Mouse (Mus musculus): Measurements from ENCODE around the gene Reep6. TPM values are rescaled to one million over a fixed set of nuclear protein-coding genes. Genes with fewer than 3 reads are reported as not detected.
"Not testable (repeated sequence)": the region's sequence is repeated elsewhere in the genome, so short reads cannot be mapped to it uniquely, and the experiment has no call there.

The Reep6 gene
- total RNA-seq, 2 experiments from 2014 or later = 13.3 to 14.8 TPM

DNA sequence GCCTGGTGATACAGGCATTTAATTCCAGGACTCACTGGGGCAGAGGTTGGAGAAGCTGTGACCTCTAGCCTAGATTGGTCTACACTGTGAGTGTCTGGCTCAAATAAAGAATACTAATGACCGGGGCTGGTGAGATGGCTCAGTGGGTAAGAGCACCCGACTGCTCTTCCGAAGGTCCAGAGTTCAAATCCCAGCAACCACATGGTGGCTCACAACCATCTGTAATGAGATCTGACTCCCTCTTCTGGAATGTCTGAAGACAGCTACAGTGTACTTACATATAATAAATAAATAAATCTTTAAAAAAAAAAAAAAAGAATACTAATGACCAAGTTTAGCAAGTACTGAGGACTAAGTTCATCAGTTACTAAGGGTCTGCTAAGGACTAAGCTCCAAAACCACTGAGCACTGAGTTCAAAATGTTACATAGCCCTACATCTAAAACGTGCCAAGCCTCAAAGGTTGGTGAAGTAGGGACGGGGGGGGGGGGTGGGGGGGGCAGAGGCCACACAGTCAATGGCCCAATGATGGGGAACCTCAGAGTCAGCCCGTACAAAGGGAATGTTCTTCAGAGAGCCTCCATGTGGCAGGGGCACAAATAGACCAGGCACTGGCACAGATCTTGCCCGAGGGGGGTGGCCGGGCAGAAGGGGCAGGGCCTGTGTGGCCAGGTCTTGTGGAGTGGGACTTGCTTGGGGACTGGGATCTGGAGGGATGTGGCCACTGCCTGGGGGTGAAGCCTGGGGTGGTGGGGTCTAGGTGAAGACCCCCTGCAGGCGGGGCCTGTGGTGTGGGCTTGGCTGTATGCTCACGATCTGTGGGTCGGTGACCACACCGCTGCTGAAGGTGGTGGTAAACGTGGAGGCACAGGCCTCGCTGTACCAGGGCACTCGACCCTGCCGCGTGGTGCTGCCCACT lies 5.4 kb upstream of the Reep6 start:
- DNase-seq = no peak
- intact Hi-C loops (cut with DNase I) = no loop called here

DNA sequence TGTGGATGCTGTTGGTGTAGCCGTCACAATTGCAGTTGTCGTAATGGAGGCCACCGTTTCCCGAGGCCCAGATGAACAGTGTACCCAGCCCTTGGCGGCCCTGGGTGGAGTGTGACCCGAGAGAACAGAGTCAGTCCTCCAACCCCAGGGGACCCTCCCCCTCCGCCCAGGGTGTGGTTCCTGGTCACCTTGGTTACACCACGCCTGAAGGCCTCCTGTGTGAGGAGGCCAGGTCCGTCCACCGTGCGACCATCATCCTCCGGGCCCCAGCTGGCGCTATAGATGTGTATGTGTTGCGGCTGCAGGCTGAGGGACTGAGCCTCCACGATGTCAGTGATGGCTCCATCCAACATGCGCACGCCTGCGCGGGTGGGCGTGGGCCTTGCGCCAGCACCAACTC lies 4.7 kb upstream of the Reep6 start:
- no peak for DNase-seq
- intact Hi-C loops (cut with DNase I) = no loop called here

DNA sequence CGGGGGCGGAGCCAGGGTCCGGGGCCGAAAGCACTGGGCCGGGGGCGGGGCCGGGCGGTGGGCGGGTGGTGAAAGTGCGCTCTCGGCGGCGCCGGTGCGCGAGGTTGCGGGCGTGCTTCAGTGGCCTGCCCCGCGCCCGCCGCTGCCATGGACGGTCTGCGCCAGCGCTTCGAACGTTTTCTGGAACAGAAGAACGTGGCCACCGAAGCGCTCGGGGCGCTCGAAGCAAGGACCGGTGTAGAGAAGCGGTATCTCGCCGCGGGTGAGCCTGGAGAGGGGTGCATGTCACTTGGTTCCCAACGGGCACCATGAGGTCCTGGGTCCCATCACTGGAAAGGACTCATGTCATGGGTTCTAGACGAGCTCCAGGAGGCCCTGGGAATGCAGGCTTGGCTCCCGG lies 331 bp downstream of the Reep6 start:
- no peak for DNase-seq
- intact Hi-C loops (cut with DNase I) = no loop called here

DNA sequence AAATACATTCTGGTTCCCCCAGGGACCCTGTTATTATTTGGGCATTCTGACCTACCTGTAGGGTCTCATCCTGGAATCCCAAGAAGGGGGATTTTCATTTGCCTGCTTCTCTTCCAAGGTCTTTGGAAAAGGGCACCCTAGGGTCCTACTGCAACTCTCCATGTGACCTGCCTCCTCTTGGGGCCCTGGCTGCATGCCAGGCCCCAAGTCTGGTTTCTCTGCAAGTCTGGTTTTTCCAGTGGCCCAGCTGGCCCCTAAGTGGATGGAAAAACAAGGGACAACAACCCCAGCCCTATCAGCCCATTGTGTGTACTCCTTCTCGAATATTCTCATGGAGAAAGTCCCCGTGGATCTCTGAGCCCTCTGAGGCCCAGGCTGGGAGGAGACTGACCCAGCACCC lies 1.1 kb downstream of the Reep6 start:
- intact Hi-C loops (cut with DNase I) = no loop called here
- no peak for DNase-seq

DNA sequence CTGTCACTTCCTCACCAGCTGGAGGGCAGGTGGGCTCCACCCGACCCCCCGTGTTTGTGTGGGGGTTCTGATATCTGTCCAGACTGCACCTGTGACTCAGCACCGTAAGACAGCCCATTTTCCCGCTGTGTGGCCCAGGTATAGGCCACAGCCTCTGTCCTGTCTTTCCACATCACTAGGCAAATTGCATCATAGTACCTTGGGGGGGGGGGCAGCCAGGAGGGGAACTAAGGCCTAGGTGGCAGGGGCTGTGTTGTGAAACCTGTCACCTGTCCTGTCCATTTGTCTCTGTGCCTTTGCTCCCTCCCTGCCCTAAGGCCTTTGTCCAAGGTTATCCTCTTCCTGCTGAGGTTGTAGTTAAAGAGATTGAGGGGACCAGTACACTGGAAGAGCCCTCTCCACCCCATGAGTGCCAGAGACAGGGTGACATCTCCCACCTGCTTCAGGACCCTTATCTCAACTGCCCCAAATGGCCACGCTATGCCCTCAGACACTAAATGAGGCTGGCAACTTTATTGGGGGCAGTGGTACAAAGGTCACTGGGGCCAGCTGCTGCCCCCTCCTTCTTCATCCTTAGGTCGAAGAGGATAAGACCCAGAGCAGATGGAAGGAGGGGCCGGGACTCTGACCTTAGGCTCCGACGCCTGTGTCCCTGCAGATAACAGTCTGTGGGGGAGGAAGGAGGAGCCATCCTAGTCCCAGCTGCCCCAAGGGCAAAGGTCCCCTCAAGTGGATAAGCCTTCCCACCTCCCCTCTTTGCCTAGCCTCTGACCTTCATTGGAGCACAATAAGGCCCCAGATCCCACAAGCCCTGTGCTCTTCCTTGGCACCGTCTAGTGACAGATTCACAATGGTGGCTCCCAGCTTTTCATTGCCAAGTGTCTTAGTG lies 2.1 kb downstream of the Reep6 start:
- peak; percentile 62 for DNase-seq
- intact Hi-C loops (cut with DNase I) = no loop called here

DNA sequence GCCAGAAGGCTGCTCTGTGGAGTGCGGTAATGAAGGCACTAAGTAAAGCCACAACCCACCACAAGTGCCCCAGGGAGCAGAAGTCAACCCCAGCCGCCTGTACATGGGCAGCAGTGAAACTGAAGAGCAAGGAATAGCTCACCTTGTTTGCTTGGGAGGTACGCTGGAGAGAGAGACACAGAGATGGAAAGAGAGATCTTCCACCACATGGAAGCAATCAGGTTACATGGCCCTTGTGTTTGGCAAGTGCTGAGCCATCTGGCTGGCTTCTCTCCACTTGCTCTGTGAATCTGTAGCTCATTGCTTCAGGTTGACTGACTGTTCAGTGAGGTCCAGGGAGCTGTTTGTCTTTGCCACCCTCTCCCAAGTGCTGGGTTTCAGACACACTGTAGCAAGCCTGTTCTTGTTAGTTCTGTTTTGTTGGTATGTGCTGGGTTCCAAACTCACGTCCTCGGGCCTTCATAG lies 2.8 kb downstream of the Reep6 start:
- intact Hi-C loops (cut with DNase I) = no loop called here
- peak; percentile 66 for DNase-seq

DNA sequence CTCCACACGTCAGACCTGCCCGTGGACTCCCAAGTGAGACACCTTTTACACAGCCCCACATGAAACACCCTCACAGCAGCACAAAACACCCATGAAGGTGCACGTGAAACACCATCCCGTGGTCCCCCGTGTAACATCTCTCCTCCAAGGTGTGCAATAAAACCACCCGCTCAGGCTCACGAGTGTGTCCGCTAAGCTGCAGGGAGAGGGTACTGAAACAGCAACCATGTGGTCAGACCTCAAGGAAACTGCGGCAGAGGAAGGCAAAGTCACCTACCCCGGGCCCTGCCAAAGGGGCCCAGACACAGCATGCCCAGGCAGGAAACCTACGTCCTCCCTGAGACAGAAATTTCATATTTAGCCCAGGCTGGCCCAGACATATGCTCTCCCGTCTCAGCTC lies 6.5 kb downstream of the Reep6 start:
- intact Hi-C loops (cut with DNase I) = no loop called here
- DNase-seq = no peak

DNA sequence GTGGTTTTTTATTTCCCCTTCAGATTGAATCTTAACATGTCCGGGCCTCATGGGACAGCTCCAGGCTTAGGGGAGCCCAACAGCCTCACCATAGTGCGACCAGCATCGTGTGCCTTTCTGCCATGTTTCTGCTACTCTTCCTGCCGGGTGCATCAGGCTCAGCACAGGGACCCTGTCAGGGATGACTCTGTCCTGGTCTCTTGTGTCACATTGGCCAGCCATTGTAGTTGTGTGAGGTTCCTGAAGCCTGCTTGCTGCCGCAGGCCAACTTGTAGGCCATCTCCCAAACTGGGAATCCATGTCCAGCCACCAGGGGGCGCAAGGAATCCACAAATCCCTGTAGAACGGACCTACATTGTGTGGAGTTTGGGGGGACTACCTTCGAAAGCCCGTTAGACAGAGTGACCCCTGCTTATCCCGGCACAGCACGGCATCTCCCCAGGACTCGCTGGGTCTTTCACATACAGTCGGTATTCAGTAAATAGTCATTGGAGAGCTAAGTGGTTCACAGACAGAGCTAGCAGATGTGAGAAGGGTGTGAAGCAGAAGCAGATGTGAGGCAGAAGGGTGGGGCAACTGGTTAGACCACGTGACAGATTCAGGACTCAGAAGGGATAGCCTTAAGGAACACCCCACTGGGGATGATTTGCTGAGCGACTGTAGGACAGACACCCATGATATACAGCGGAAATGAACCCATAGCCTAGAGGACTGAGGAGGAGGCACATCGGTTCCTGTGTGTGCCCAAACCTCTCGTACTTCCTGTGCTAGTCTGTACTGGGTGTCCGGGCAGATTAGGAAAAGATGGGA lies 10.4 kb downstream of the Reep6 start:
- DNase-seq = peak; percentile 91
- intact Hi-C loops (cut with DNase I) = loop anchor here (5.0 kb wide), 1 partner anchor 37 kb away; no protein-coding TSS in a partner anchor

DNA sequence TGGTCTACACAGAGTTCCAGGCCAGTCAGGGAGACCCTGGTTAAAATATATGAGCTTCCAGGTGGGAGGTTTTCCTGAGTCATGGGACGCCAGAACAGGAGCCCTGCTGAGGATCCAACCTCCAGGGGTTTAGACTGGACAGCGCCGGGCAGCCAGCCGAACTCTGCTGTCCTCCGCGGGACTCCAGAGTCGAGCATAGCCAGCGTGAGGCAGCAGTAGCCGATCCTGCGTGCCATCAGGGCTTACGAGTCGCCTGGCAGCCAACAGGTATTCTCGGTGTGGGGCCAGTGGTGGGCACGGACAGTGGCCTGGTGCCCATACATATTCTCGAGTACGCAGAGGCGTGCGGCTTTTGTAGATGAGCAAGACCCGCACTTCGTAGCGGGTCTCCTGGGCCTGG lies 11.3 kb downstream of the Reep6 start:
- intact Hi-C loops (cut with DNase I) = loop anchor here (5.0 kb wide), 1 partner anchor 36 kb away; no protein-coding TSS in a partner anchor
- no peak for DNase-seq

DNA sequence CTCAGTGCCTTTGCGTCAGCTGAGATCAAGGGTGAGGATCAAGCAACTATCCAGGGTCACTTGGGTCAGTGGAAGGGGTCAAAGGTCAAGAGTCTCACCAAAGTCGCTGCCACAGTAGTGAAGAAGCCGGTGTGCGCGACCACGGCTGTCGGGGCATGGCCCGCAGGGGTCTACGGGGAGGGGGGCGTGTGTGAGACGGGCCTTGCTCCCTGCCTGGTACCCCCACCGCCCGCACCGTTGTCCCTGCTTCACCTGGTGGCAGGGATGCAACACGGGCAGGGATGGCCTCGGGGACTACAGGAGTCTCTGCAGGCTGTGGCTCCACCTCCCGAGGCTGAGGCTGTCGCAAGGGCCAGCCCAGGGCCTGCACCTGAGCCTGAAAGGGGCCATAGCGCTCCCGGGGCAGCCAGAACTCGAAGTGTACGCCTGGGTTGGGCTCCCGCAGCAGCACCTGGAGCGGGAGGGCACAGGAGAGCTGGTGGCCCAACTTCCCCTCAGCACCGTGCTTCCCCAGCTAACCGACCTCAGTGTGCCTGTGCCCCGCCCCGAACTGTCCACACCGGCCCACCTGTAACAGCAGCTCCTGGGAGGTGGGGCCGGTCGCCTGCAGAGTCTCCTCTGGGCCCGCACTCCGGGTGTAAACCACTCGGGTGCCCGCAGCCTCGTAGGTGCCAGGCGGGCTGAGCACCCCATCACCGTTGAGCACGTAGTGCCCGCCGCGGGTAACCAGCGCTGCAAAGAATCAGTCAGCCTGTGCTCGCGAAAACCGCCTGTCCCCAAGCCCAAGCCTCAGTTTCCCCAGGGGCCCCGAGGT lies 11.9 kb downstream of the Reep6 start:
- intact Hi-C loops (cut with DNase I) = loop anchor here (5.0 kb wide), 1 partner anchor 36 kb away; no protein-coding TSS in a partner anchor
- no peak for DNase-seq

DNA sequence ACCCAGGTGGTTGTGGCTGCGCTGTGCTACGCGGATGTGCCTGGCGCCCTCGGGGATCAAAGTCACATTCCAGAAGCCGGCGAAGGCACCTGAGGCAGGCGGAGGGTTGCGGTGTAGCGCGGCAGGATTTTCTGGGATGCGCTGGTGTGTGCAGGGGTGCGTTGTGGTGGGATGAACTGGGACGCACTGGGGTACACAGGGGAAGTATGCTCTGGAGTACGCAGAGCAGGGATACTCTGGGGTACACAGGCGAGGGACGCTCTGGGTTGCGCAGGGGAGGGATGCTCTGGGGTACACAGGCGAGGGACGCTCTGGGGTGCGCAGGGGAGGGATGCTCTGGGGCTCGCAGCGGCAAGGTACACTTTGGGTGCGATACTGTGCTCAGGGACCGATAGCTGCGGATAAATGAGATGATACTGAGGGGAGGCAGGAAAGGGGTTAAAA lies 12.6 kb downstream of the Reep6 start:
- DNase-seq = no peak
- intact Hi-C loops (cut with DNase I) = loop anchor here (5.0 kb wide), 1 partner anchor 35 kb away; no protein-coding TSS in a partner anchor

DNA sequence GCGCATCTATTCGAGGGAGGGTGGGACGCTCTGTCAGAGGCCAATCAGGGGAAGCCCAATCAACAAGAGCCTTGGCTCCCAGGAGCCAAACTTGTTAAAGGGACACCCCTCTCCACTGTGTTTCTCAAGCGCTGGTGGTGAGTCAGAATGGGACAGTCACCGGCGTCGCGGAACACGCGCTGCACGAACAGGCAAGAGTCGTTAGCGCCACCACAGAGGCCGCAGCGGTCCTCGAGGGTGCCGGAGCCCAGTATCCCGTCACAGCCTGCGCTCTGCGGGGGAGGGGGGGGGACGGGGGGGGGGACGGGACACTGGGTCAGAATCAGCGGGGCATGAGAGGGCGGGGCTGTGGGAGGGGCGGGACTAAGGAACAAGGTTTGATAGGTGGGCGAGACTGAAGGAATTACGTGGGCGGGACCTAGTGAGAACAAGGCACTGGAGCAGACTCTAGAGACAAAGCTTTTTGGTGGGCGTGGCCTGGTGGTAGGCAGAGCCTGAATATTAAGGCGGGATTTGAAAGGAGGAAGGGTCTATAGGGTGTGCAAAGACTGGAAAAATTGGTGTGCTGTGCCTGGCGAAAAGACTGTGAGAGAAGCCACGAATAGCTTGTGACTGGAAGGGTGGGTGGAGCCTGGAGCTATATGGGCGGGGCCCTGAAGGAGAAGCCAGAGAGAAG lies 13.1 kb downstream of the Reep6 start:
- no peak for DNase-seq
- intact Hi-C loops (cut with DNase I) = loop anchor here (5.0 kb wide), 1 partner anchor 34 kb away; no protein-coding TSS in a partner anchor

DNA sequence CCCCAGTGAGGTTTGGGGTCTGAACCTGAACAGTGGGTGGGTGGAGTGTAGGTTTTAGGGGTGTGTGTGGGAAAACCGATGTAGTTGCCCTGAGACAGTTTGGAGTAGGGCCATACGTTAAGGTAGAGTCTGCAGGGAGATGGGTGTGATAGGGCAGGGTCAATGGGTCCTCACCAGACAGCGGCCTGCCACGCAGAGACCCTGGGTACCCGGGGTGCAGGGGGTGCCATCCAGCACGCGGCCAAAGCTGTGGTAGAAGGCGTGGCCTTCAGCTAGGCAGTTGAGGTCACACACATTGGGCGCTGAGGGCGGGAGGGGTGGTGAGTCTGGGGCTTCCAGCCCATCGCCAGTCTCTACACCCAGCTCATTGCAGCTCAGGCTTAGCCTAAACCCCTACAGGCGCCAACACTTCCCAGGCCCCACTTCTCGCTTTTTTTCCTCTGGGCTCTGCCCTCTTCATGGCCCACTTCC lies 13.7 kb downstream of the Reep6 start:
- no peak for DNase-seq
- intact Hi-C loops (cut with DNase I) = loop anchor here (5.0 kb wide), 1 partner anchor 34 kb away; no protein-coding TSS in a partner anchor

DNA sequence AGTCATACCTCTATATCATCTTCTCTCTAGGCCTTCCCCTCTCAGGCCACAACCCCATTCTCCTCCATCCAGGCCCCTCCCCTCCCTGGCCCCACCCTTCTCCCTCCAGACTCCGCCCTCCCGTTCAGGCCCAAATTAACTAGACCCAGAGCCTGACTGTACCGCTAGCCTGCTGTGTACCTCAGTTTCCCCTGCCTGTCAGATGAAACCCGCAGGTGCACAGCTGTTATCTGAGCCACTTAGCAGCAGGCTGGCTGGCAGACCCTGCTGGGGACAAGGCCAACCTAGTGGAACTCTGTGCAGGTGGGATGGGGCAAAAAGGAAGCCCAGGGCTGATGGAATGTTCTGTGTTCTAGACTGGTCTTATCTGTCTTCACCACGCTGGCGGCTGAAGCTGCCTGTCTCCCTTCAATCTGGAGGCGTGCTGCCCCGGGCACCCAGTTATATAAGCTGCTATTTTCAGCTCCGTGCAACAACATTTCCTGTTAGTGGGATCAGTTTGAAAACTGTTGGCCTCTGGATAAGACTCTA lies 14.4 kb downstream of the Reep6 start:
- intact Hi-C loops (cut with DNase I) = loop anchor here (5.0 kb wide), 1 partner anchor 33 kb away; no protein-coding TSS in a partner anchor
- no peak for DNase-seq

DNA sequence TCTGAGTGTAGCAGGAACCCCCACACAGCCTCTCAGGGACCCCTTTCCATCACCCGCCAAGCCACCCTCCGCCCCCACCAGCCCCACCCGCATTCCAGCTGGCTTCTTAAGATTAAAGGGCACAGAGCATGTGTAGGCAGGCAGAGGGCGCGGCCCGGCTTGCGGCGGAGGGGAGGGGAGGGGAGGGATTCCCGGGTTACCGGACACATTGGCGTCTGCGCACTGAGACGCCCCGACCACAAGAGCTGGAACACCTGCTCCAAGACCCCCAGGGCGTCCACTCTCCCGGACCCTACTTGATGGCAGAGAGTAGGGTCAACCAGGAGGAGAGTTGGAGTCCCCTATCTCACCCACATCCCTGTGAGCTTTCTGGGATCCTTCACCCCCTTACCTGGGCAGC lies 15.4 kb downstream of the Reep6 start:
- intact Hi-C loops (cut with DNase I) = no loop called here
- DNase-seq = no peak

DNA sequence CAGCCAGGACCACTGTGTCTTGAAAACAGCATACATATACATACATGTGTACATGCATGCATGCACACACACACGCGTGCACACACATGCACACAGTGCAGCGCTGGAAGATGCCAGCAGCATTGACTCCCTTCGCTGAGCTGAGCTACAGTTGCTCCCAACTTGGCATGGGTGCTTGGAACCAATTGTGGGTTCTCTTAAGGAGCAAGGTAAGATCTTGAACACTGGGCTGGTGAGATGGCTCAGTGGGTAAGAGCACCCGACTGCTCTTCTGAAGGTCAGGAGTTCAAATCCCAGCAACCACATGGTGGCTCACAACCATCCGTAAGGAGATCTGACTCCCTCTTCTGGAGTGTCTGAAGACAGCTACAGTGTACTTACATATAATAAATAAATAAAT lies 16.2 kb downstream of the Reep6 start:
- DNase-seq; intact Hi-C loops (cut with DNase I): not testable (repeated sequence)

DNA sequence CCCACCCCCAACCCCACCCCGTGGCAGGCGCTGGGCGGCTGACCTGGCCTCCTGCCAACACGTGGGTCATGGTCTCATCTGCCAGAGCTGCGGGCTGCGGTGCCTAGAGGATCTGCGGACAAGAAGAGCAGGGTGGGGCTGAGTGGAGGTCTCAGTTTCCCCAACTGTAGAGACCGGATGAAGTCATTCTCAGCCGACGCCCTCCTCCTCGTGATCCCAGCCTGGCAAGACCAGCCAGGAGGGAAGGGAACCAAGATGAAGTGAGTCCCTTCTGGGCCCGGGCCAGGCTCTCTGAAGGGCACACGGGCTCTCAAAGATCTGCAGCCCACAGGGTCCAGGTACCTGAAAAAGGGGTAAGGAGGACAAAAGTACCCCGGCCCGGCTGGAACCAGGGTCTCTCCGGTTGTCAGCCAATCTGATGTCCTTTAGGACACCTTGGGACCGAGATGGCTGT lies 17.8 kb downstream of the Reep6 start:
- intact Hi-C loops (cut with DNase I) = no loop called here
- DNase-seq = no peak

DNA sequence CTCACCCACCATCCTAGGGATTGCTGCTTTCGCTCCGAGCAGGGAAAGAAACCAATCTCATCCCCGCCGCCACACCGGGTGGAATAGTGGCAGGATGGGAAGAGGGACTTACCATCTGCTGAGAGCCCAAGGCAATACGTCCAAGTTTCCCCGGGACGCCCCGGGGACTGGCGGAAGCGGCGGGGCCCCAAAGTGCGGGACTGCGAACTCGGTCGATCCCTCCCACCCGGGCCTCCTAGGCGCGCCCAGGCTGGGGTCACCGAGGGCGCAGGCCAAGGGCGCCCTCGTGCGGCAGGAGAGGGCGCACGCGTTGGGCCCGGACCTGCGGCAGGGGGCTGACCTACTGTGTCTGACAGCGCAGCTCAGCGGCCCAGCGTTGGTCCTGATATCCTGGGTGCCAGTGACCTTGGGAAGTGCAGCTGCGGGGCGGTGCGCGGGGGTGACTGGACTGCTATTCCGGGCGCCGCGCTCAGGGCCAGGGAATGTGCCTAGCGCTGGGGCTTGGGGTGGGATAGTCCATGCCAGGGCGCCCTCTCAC lies 18.6 kb downstream of the Reep6 start, which contains the start of gene Adamtsl5:
TSS of gene Adamtsl5 (minus strand) at position 169 of the 538 bp plus-strand sequence.
- intact Hi-C loops (cut with DNase I) = no loop called here
- no peak for DNase-seq
